Mouse (Mus musculus) forebrain, embryonic 12.5 days (tissue): ENCODE results near the gene Mkrn1. TPM values are rescaled to one million over a fixed set of nuclear protein-coding genes. Genes with fewer than 3 reads are reported as not detected.
A peak's percentile ranks its signal among the peaks of the same experiment; 100 is the strongest.
"Not testable (repeated sequence)": the region's sequence is repeated elsewhere in the genome, so short reads cannot be mapped to it uniquely, and the experiment has no call there.

Source experiments
- ATAC-seq: fragments of 200-750 bp; cut with Nextera tagmentation; 2 replicates; pipeline ENCODE4 v1.8.0; 2017; ENCODE audit warnings: moderate TSS enrichment; ENCODE audit not compliant: low FRiP score
- H3K27ac ChIP-seq: fragments of 300-500 bp; sonication (generic); 2 replicates; pipeline ENCODE4 v1.5.1; 2016; ENCODE audit warnings: mild to moderate bottlenecking
- H3K27me3 ChIP-seq: fragments of 300-500 bp; sonication (generic); 2 replicates; pipeline ENCODE4 v1.6.1; 2016; ENCODE audit warnings: mild to moderate bottlenecking
- H3K36me3 ChIP-seq: fragments of 300-500 bp; sonication (generic); replicated peaks from 2 replicates; pipeline ENCODE4 v1.6.1; 2016; ENCODE audit warnings: mild to moderate bottlenecking
- H3K4me1 ChIP-seq: fragments of 300-500 bp; sonication (generic); 2 replicates; pipeline ENCODE4 v1.6.1; 2016
- H3K4me2 ChIP-seq: fragments of 300-500 bp; sonication (generic); 2 replicates; pipeline ENCODE4 v1.6.1; 2016; ENCODE audit warnings: mild to moderate bottlenecking, moderate library complexity
- H3K4me3 ChIP-seq: fragments of 300-500 bp; sonication (generic); replicated peaks from 2 replicates; pipeline ENCODE4 v1.5.1; 2016; ENCODE audit warnings: mild to moderate bottlenecking
- H3K9ac ChIP-seq: fragments of 300-500 bp; sonication (generic); 2 replicates; pipeline ENCODE4 v1.6.1; 2016; ENCODE audit warnings: mild to moderate bottlenecking
- H3K9me3 ChIP-seq: fragments of 300-500 bp; sonication (generic); 2 replicates; pipeline ENCODE4 v1.6.1; 2016
- WGBS: fragments of 180-500 bp; shearing (Covaris S2); methylation state at CpG from one replicate; pipeline ENCODE4 v1.1.7; 2016; 5-methylcytosine and 5-hydroxymethylcytosine counted together
- polyA plus RNA-seq: library from polyadenylated mRNA; unstranded; fragments of >200 nt; fragmentation: Nextera tagmentation; extraction: Ambion mirVana; gene quantifications from 2 replicates; pipeline ENCODE4 v1.2.1, GENCODE M21; 2016

Mkrn1 gene
- polyA plus RNA-seq, 1 experiment from 2014 or later, result 143 TPM

GRCm38 (mm10) chr6:39398342-39398741, 21.9 kb downstream of the Mkrn1 start:
- no peak for ATAC-seq
- H3K36me3 ChIP-seq, result peaks cover 35% of the 10 kb centered on the region

GRCm38 (mm10) chr6:39397046-39397445, 23.2 kb downstream of the Mkrn1 start:
- 94% methylated on average over 6 of the region's 6 CpGs for WGBS
- no peak overlapping the region for H3K27ac ChIP-seq
- no peak overlapping the region for H3K4me3 ChIP-seq
- H3K4me1 ChIP-seq, result no peaks in the 10 kb centered on the region
- no peaks in the 10 kb centered on the region for H3K27me3 ChIP-seq
- H3K4me2 ChIP-seq, result no peak overlapping the region
- peaks cover 32% of the 10 kb centered on the region for H3K36me3 ChIP-seq
- no peaks in the 10 kb centered on the region for H3K9me3 ChIP-seq
- no peak overlapping the region for H3K9ac ChIP-seq
- ATAC-seq, result no peak

More at GRCm38 (mm10) chr6:39398342-39398741, 21.9 kb downstream of the Mkrn1 start:
- H3K9ac ChIP-seq, result no peak overlapping the region
- H3K9me3 ChIP-seq, result no peaks in the 10 kb centered on the region
- no peaks in the 10 kb centered on the region for H3K27me3 ChIP-seq
- H3K4me1 ChIP-seq, result no peaks in the 10 kb centered on the region
- 94% methylated on average over 9 of the region's 9 CpGs for WGBS
- H3K4me2 ChIP-seq, result no peak overlapping the region
- no peak overlapping the region for H3K27ac ChIP-seq
- H3K4me3 ChIP-seq, result no peak overlapping the region

- ATAC-seq, result no peak
- H3K4me2 ChIP-seq, result no peak overlapping the region
- H3K9me3 ChIP-seq, result no peaks in the 10 kb centered on the region
- peaks cover 29% of the 10 kb centered on the region for H3K36me3 ChIP-seq
- no peak overlapping the region for H3K27ac ChIP-seq
- no peaks in the 10 kb centered on the region for H3K4me1 ChIP-seq
- no peak overlapping the region for H3K4me3 ChIP-seq
- H3K27me3 ChIP-seq, result no peaks in the 10 kb centered on the region
- WGBS, result 88% methylated on average over 4 of the region's 4 CpGs
- no peak overlapping the region for H3K9ac ChIP-seq
Measured at GRCm38 (mm10) chr6:39395916-39396315, 24.3 kb downstream of the Mkrn1 start.

- H3K27me3 ChIP-seq, result no peaks in the 10 kb centered on the region
- H3K9me3 ChIP-seq, result no peaks in the 10 kb centered on the region
- no peak overlapping the region for H3K9ac ChIP-seq
- H3K4me1 ChIP-seq, result no peaks in the 10 kb centered on the region
- no peak overlapping the region for H3K4me2 ChIP-seq
- H3K27ac ChIP-seq, result no peak overlapping the region
- H3K36me3 ChIP-seq, result peaks cover 33% of the 10 kb centered on the region
- H3K4me3 ChIP-seq, result no peak overlapping the region
- no peak for ATAC-seq
- WGBS, result 82% methylated on average over 4 of the region's 4 CpGs
Measured at GRCm38 (mm10) chr6:39395471-39395870, 24.8 kb downstream of the Mkrn1 start.

- Histone ChIP-seq H3K9me3 (no peaks in the 10 kb centered on the region), H3K4me3 (no peak overlapping the region), H3K4me1 (no peaks in the 10 kb centered on the region), H3K9ac (no peak overlapping the region), H3K4me2 (no peak overlapping the region), H3K36me3 (peaks cover 7% of the 10 kb centered on the region; the same call in 1 of the 2 replicates), H3K27ac (no peak overlapping the region), H3K27me3 (no peaks in the 10 kb centered on the region)
- no peak for ATAC-seq
- WGBS, result 92% methylated on average over 2 of the region's 2 CpGs
Measured at GRCm38 (mm10) chr6:39389988-39390387, 30.3 kb downstream of the Mkrn1 start.

- Histone ChIP-seq H3K27me3 (peaks cover 22% of the 10 kb centered on the region), H3K4me2 (peak within 1 kb of the TSS; percentile 50), H3K4me1 (peaks cover 13% of the 10 kb centered on the region), H3K9me3 (no peaks in the 10 kb centered on the region), H3K4me3 (peak within 1 kb of the TSS; percentile 24), H3K27ac (no peak within 1 kb of the TSS), H3K9ac (no peak within 1 kb of the TSS), H3K36me3 (no peaks in the 10 kb centered on the region)
- ATAC-seq, result no peak
- WGBS, result 5% methylated on average over 20 of the region's 20 CpGs
Measured at GRCm38 (mm10) chr6:39381125-39381880, 39.0 kb downstream of the Mkrn1 start, which contains the start of gene Rab19. Rab19 (plus strand) TSS chr6:39381175.

GRCm38 (mm10) chr6:39380276-39380675, 40.0 kb downstream of the Mkrn1 start:
- ATAC-seq, result no peak
- 96% methylated on average over 3 of the region's 3 CpGs for WGBS
- no peaks in the 10 kb centered on the region for H3K36me3 ChIP-seq
- peaks cover 21% of the 10 kb centered on the region for H3K4me1 ChIP-seq
- H3K4me3 ChIP-seq, result no peak overlapping the region
- no peak overlapping the region for H3K27ac ChIP-seq
- peaks cover 22% of the 10 kb centered on the region for H3K27me3 ChIP-seq
- no peak overlapping the region for H3K9ac ChIP-seq
- no peaks in the 10 kb centered on the region for H3K9me3 ChIP-seq
- no peak overlapping the region for H3K4me2 ChIP-seq

- ATAC-seq, result no peak
- Histone ChIP-seq H3K4me2 (no peak overlapping the region), H3K27me3 (peaks cover 22% of the 10 kb centered on the region), H3K36me3 (peaks cover 2% of the 10 kb centered on the region), H3K4me1 (peaks cover 21% of the 10 kb centered on the region), H3K27ac (no peak overlapping the region), H3K9ac (no peak overlapping the region), H3K4me3 (no peak overlapping the region), H3K9me3 (no peaks in the 10 kb centered on the region)
- 78% methylated on average over 8 of the region's 8 CpGs for WGBS
Measured at GRCm38 (mm10) chr6:39379749-39380148, 40.5 kb downstream of the Mkrn1 start.

- Histone ChIP-seq H3K27me3 (peaks cover 22% of the 10 kb centered on the region), H3K4me1 (peaks cover 21% of the 10 kb centered on the region), H3K27ac (no peak overlapping the region), H3K9me3 (no peaks in the 10 kb centered on the region), H3K9ac (no peak overlapping the region), H3K36me3 (peaks cover 7% of the 10 kb centered on the region), H3K4me2 (no peak overlapping the region), H3K4me3 (no peak overlapping the region)
- ATAC-seq, result no peak
- 72% methylated on average over 4 of the region's 4 CpGs for WGBS
Measured at GRCm38 (mm10) chr6:39379224-39379623, 41.0 kb downstream of the Mkrn1 start.

GRCm38 (mm10) chr6:39378161-39378835, 42.0 kb downstream of the Mkrn1 start:
- WGBS, result 81% methylated on average over 13 of the region's 13 CpGs
- not testable (repeated sequence) for ATAC-seq, H3K4me2 ChIP-seq, H3K9me3 ChIP-seq, H3K4me3 ChIP-seq, H3K9ac ChIP-seq, H3K27ac ChIP-seq
- peaks cover 15% of the 10 kb centered on the region for H3K36me3 ChIP-seq
- H3K4me1 ChIP-seq, result peaks cover 21% of the 10 kb centered on the region
- H3K27me3 ChIP-seq, result peaks cover 22% of the 10 kb centered on the region

GRCm38 (mm10) chr6:39377311-39377827, 42.9 kb downstream of the Mkrn1 start, which contains the start of gene Slc37a3:
Slc37a3 (minus strand) TSS chr6:39377675.
- H3K36me3 ChIP-seq, result peaks cover 15% of the 10 kb centered on the region
- no peak within 1 kb of the TSS; the same call in 1 of the 2 replicates for H3K27ac ChIP-seq
- under 1% methylated on average over 43 of the region's 43 CpGs for WGBS

GRCm38 (mm10) chr6:39376775-39377174, 43.5 kb downstream of the Mkrn1 start:
- no peak overlapping the region for H3K27ac ChIP-seq
- H3K36me3 ChIP-seq, result peaks cover 15% of the 10 kb centered on the region
- H3K4me2 ChIP-seq, result peak overlapping the region; percentile 60
- no peak for ATAC-seq
- peaks cover 21% of the 10 kb centered on the region for H3K4me1 ChIP-seq
- no peaks in the 10 kb centered on the region for H3K9me3 ChIP-seq
- H3K4me3 ChIP-seq, result peak overlapping the region; percentile 84
- peak overlapping the region; percentile 84 for H3K9ac ChIP-seq
- WGBS, result 31% methylated on average over 9 of the region's 9 CpGs
- H3K27me3 ChIP-seq, result peaks cover 22% of the 10 kb centered on the region

More at GRCm38 (mm10) chr6:39377311-39377827, 42.9 kb downstream of the Mkrn1 start, which contains the start of gene Slc37a3:
- Histone ChIP-seq H3K4me2 (peak within 1 kb of the TSS; percentile 60), H3K4me3 (peak within 1 kb of the TSS; percentile 84), H3K4me1 (peaks cover 21% of the 10 kb centered on the region), H3K9me3 (no peaks in the 10 kb centered on the region), H3K27me3 (peaks cover 22% of the 10 kb centered on the region), H3K9ac (peak within 1 kb of the TSS; percentile 84)
- peak; percentile 95 for ATAC-seq
